Mouse (Mus musculus): ENCODE results near the gene Cdkn2d. TPM values are rescaled to one million over a fixed set of nuclear protein-coding genes. Genes with fewer than 3 reads are reported as not detected.

The Cdkn2d gene
- total RNA-seq (2023) = 54.8 TPM

DNA sequence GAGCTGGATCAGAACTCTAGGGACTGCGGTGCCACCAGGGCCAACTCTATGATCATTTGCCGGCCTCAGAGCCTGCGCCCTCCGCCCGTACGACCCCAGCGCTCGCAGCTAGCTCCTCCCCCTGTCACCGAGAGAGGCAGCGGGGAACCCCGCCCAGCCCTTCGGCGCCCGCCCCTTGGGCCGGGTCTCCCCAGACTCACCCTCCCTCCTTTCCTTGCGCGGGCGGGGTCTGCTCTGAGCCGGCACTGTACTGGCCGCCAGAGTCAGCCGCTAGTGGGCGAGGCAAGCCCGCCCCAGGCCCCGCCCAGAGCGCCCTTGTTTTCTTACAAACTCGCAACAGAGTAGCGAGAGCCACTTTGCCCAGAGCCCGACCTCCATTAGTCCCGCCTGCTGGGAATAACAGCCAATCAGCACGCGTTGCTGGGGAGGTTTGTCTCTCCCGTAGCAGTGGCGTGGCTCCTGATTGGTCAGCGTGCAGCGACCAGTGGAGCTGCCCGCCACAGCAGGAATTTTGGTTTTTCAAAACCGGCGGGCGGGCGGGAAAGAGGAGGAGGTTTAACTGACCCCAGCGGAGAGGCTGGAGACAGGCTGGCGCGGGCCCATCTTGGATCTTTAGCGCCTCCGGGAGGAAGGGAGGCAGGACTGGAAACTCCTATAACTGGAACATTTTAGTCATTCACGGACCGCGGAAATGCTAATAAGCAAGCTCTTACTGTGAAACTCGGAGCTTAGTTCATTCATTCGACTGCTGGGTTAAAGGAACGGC, at the start of gene Cdkn2d:
Gene Cdkn2d, minus strand, starts transcription at position 386 of the 766 bp plus-strand sequence.

DNA sequence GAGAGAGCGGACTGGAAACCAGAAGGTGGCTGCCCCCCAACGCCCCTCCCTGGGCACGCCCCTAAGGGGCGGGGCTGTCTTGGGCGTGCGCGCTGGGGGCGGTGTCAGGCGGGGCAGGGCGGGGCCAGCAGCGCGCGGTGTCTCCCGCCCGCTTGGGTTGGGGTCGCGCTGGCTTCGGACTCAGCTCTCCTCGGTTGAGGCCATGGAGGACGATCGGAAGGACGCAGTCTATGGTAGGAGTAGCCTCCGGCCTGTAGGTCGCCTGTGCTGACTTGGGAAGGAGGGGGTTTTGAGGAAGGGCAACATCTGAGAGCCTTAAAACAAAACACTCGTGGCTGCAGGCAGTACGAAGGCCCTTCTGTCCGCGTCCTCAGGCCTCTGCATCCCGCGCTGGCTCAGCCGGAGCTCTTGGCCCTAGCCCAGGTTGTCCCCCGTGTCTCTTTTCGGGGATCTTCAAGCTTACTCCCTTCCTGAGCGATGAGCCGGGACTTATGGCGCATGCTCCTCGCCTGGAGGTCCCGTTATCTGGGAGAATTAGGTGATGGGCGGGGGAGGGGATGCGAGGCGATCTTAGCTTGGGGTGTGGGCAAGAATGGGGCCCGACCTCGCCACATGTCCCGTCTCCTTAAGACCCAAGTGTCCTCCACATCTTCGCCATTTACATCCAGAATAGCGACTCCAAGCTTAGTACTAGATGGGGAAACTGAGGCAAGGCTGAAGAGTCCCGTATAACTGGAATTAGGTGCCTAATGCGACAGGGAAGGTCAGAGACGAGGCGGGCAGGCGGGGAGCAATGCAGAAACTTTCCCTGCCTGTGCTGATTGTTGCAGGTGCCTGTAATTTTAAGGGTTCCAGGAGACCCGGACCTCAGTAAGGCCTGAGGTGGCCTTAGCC, 29.7 kb upstream of the Cdkn2d start, which contains the start of gene Slc44a2:
Gene Slc44a2, plus strand, starts transcription at position 80 of the 894 bp plus-strand sequence.

DNA sequence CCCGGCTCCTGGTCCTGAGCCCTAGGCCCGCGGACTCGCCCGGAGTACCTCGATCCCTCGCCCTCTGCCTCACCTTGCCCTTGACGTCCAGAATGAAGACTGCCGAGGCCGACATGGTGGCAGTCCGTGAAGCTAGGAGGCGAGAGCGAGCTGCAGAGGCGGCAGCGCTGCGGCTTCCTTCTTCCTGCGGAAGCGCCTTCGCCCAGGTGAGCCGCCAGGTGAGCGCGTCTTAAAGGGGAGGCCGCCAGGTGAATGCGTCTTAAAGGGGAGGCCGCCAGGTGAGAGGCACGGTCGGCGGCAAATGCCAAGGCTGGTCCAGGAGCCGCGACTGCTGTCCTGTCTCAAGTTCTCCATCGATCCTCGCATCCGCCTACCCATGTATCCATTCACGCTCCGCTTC, 20.9 kb upstream of the Cdkn2d start, which contains the start of gene Ap1m2:
Gene Ap1m2, minus strand, starts transcription at position 204 of the 400 bp plus-strand sequence.

DNA sequence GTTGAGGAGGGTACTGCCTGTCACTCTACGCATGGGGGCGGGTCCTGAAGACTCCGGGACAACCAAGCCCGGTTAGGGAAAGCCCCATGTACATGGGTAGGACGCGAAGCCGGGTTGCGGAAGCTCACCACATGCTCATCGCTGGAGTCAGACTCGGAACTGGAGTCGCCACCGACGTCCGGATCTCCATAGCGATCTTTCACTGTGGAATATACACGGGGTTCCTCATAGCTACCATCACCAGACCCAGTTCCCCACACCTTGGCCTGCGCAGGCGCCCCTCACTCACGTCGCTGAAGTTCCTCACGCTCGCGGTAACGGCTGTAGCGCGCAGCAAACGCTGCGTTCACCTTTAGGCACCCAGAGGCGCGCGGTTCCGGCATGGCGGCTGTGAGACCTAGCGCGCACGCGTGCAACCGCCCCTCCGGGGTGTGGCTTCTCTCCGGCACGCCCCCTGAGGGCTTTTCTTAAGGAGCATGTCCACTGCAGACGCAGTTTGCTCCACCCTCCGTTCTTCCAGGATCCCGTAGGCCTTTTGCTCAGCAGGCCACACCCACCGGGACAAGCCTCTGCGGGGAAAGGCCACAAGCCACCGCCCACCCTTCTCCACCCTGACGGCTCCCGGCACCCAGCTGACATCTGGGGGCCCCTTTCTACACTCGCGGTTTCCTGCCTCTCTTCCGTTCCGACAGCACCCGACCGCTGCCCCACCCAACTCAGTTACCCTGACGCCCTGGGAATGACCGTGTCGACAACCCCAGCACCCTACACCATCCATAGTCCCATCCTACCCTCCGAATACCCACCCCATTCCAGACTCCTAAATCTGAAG, 3.4 kb downstream of the Cdkn2d start, which contains the start of gene Kri1:
Gene Kri1, minus strand, starts transcription at position 399 of the 832 bp plus-strand sequence.

DNA sequence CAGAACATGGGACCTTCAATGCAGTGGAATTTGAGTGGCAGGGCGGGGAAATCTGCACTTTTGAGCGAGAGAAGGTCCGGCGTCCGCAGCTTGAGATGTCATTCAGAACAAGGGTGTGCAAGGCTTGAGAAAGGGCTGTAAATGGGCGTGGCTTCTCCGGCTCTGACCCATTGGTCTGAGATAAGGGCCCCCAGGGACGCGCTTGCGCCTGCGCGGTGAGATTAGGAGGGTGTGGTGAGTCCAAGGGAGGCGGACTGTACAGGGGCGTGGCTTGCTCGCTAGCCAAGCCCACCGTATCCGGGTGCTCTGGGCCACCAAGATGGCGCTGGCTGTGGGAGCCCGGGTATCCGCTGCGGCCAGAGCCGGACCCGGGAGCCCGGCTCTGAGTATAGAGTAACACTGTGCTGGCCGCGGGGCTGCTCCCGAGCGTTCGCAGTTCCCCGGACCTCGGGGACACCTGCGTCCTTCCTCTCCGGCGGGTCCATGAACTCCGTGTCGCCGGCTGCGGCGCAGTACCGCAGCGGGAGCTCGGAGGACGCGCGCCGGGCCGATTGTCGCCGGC, 26.1 kb downstream of the Cdkn2d start, which contains the start of gene Atg4d:
Gene Atg4d, plus strand, starts transcription at position 294 of the 562 bp plus-strand sequence.

DNA sequence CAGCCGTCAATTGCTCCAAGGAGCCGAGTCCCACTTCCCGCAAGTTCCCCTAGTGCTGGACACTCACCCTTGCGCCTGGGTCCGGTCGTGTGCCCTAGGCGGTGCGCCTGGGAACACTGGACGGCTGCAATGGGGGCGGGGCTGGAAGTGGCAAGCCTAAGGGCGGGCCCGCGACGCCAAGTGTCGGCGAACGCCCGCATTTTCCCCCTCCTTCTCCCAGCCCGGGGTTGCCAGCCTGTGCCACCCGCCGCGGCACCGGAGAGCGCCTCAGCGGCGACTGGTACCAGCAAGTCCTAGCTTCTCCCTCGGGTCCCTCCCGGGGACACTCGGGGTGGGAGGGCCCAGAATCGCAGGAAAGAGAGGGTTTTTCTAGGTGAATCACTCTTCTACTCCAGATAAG, 42.9 kb downstream of the Cdkn2d start, which contains the start of gene S1pr5:
Gene S1pr5, minus strand, starts transcription at position 118 of the 400 bp plus-strand sequence.

DNA sequence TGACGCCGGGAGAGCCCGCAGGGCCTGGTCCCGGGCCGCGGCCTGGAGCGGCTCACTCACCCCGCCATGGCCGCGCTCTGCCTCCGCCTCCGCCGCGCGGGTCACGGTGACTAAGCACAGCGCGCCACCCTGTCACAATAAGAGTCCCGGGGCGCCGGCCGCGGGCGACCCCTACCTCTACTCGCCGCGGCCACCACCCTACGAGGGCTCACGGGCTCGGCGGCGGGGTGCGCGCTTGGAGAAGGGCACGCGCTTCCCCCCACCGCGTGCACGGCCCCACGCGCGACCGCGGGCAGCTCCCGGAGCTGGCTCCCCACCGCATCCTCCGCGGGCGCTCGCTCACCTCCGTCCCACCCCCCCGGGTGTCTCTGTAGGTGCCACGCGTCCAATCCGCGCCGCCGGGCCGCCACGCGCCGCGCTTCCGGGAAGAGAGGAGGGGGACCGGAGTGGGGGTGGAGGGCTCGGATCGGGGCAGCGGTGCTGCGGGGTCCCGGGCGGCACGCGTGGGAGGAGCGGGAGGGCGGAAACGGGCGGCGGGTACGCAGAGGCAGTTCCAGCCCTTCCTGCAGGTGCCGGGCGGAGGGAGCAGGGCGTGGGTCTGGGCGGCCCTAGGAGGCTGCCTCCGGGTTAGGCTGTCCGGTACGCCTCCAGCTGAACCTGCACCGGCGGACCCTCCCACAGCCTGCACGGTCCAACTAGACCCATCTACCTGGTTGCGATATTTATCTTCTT, 52.3 kb downstream of the Cdkn2d start, which contains the start of gene Keap1:
Gene Keap1, minus strand, starts transcription at position 629 of the 732 bp plus-strand sequence.

Other genes with a start within 250 kb of the Cdkn2d start
- gene Zglp1, start 224.3 kb downstream of the Cdkn2d start, total RNA-seq (2023) = not detected
- gene Gm49373, start 218.3 kb downstream of the Cdkn2d start, total RNA-seq (2023) = 1.7 TPM
- 25.2 TPM for gene Fdx1l, start 217.8 kb downstream of the Cdkn2d start, total RNA-seq (2023)
- gene Gm38431, start 199.4 kb downstream of the Cdkn2d start, total RNA-seq (2023) = 12.2 TPM
- 107 TPM for gene Raver1, start 199.4 kb downstream of the Cdkn2d start, total RNA-seq (2023)
- 48.3 TPM for gene Tyk2, start 160.2 kb downstream of the Cdkn2d start, total RNA-seq (2023)
- gene Cdc37, start 141.4 kb downstream of the Cdkn2d start, total RNA-seq (2023) = 131 TPM
- gene Pde4a, start 125.7 kb downstream of the Cdkn2d start, total RNA-seq (2023) = 0.92 TPM
- gene Keap1, start 52.0 kb downstream of the Cdkn2d start, total RNA-seq (2023) = 37.0 TPM
- gene S1pr5, start 43.0 kb downstream of the Cdkn2d start, total RNA-seq (2023) = not detected
- 56.6 TPM for gene Atg4d, start 26.1 kb downstream of the Cdkn2d start, total RNA-seq (2023)
- 126 TPM for gene Kri1, start 3.4 kb downstream of the Cdkn2d start, total RNA-seq (2023)
- 4.0 TPM for gene Ap1m2, start 20.9 kb upstream of the Cdkn2d start, total RNA-seq (2023)
- gene Slc44a2, start 29.3 kb upstream of the Cdkn2d start, total RNA-seq (2023) = 390 TPM
- gene Ilf3, start 76.5 kb upstream of the Cdkn2d start, total RNA-seq (2023) = 101 TPM
- gene Qtrt1, start 120.4 kb upstream of the Cdkn2d start, total RNA-seq (2023) = 79.3 TPM
- gene Dnm2, start 133.5 kb upstream of the Cdkn2d start, total RNA-seq (2023) = 352 TPM
- gene Tmed1, start 218.8 kb upstream of the Cdkn2d start, total RNA-seq (2023) = 3.1 TPM
- gene AB124611, start 234.8 kb upstream of the Cdkn2d start, total RNA-seq (2023) = 98.0 TPM